Mouse (Mus musculus): ENCODE measurements around the gene Gp5.

Gene Gp5

GRCm38 (mm10) chr16:30280676-30281297, 29.8 kb downstream of the Gp5 start:
- no peak for DNase-seq (ENCODE audit: low read depth, low spot score)

- DNase-seq (ENCODE audit: low read depth, low spot score): no peak
These were observed 32.2 kb downstream of the Gp5 start for GRCm38 (mm10) chr16:30278406-30278805.

- DNase-seq (ENCODE audit: low read depth, low spot score): no peak
These were observed 34.8 kb downstream of the Gp5 start for GRCm38 (mm10) chr16:30275558-30276340.

GRCm38 (mm10) chr16:30273065-30273464, 37.5 kb downstream of the Gp5 start:
- DNase-seq (ENCODE audit: low read depth, low spot score): no peak

GRCm38 (mm10) chr16:30271941-30272595, 38.5 kb downstream of the Gp5 start:
- no peak for DNase-seq (ENCODE audit: low read depth, low spot score)

- no peak for DNase-seq (ENCODE audit: low read depth, low spot score)
These were observed 39.3 kb downstream of the Gp5 start for GRCm38 (mm10) chr16:30271223-30271761.

- DNase-seq (ENCODE audit: low read depth, low spot score): no peak
These were observed 43.2 kb downstream of the Gp5 start, which contains the start of gene Cpn2 for GRCm38 (mm10) chr16:30267359-30267758. Cpn2 (minus strand) TSS chr16:30267499.

- no peak for DNase-seq (ENCODE audit: low read depth, low spot score)
These were observed 44.0 kb downstream of the Gp5 start for GRCm38 (mm10) chr16:30266561-30266960.

GRCm38 (mm10) chr16:30265611-30266010, 45.0 kb downstream of the Gp5 start:
- DNase-seq (ENCODE audit: low read depth, low spot score): no peak

- DNase-seq (ENCODE audit: low read depth, low spot score): no peak
These were observed 47.4 kb downstream of the Gp5 start for GRCm38 (mm10) chr16:30263156-30263555.

- DNase-seq (ENCODE audit: low read depth, low spot score): peak; percentile 85
These were observed 47.9 kb downstream of the Gp5 start for GRCm38 (mm10) chr16:30262664-30263063.

GRCm38 (mm10) chr16:30262157-30262556, 48.4 kb downstream of the Gp5 start:
- no peak for DNase-seq (ENCODE audit: low read depth, low spot score)

- no peak for DNase-seq (ENCODE audit: low read depth, low spot score)
These were observed 49.2 kb downstream of the Gp5 start for GRCm38 (mm10) chr16:30261341-30261740.

- no peak for DNase-seq (ENCODE audit: low read depth, low spot score)
These were observed 50.5 kb downstream of the Gp5 start for GRCm38 (mm10) chr16:30260012-30260635.

- DNase-seq (ENCODE audit: low read depth, low spot score): no peak
These were observed 51.1 kb downstream of the Gp5 start for GRCm38 (mm10) chr16:30259444-30259843.

GRCm38 (mm10) chr16:30258441-30258840, 52.1 kb downstream of the Gp5 start:
- DNase-seq (ENCODE audit: low read depth, low spot score): no peak

- no peak for DNase-seq (ENCODE audit: low read depth, low spot score)
These were observed 52.9 kb downstream of the Gp5 start for GRCm38 (mm10) chr16:30257718-30258117.

Data from CD4-positive, CD25-positive, alpha-beta regulatory T cell, adult 2 months (primary cell).